Comparison of ENCODE assay signal across 17 mouse cellular contexts in the genomic region with DNA sequence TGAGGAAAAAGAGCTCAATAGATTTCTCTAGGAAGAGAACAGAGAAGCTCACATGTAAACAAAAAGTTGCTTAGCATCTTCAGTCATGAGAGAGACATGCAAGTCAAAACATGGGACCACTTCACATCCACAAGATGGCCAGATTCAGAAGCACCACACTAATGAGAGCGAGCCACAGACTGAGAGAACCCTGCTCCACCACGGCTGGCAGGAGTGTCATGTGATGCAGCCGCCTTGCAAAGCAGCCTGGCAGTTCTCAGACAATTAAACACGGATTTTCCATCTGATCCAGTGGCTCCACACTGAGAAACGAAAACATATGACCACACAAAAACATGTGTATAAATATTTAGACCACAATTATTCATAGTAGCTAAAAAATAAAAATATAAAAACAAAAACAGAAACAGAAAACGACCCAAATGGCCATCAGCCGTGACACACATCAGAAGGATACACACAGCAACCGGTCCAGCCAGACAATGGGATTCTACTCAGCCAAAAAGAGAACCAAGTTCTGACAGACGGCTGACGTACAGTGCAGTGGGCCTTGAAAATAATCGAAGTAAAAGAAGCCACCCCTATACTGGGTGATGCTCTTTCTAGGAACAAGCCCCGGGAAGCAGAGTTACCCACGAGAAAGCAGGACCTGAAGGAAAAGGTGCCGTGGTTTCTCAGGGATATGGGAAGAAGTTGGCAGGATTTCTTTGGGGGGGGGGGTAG. TPM values are rescaled to one million over a fixed set of nuclear protein-coding genes. Genes with fewer than 3 reads are reported as not detected.
DNase-seq lines count a peak whose midpoint lies in the region; ATAC-seq lines count a peak whose summit lies in the region.
"Had no signal": no experiment of that assay in that cellular context is flagged by ENCODE, and none has a peak within 500 bp of the region (broad histone marks: within the 10 kb centered on the region; RNA-seq: fewer than 3 reads in every experiment).

No protein-coding gene starts in this region.

- peak overlapping the region; percentile 63 for H3K27ac ChIP-seq in forebrain, embryonic 13.5 days
- no peak overlapping the region for H3K27ac ChIP-seq in forebrain, embryonic 10.5 days
- peak overlapping the region; percentile 52 for H3K27ac ChIP-seq in midbrain, embryonic 14.5 days (replicated peaks; ENCODE audit: low read depth, low read length)
- H3K27ac ChIP-seq: heart, embryonic 13.5 days; liver, embryonic 13.5 days; neural tube, embryonic 12.5 days had no signal

- 65% methylated on average over 14 of the region's 14 CpGs for WGBS in forebrain, embryonic 13.5 days
- WGBS in forebrain, embryonic 10.5 days, result 90% methylated on average over 14 of the region's 14 CpGs
- 69% methylated on average over 14 of the region's 14 CpGs for WGBS in midbrain, embryonic 14.5 days

- DNase-seq in forebrain, embryonic 10.5 days (ENCODE audit: extremely low spot score, low spot score), result no peak
- peak; percentile 38 to 51 for DNase-seq in right cerebral cortex, postnatal 10 days (ENCODE audit: low spot score in 2 of 2)
- DNase-seq in right cerebral cortex, adult 18-20 months, result no peak
- peak; percentile 65 for DNase-seq in midbrain, embryonic 14.5 days
- no peak for DNase-seq in lung, postnatal 14 days
- DNase-seq in heart, adult 18-20 months, result no peak
- DNase-seq: B cell, adult 2 months; cerebellum, adult 18-20 months; gastrocnemius, postnatal 36 days; kidney, adult 8-10 months; kidney, postnatal 36 days; liver, embryonic 13.5 days; right cerebral cortex, postnatal 14 days; thymus, postnatal 36 days had no signal

- peaks cover 76% of the 10 kb centered on the region for H3K36me3 ChIP-seq in forebrain, embryonic 13.5 days (ENCODE audit: poor library complexity, severe bottlenecking)
- peaks cover 95% of the 10 kb centered on the region for H3K36me3 ChIP-seq in forebrain, embryonic 10.5 days (replicated peaks)
- peaks cover 44% of the 10 kb centered on the region for H3K36me3 ChIP-seq in midbrain, embryonic 14.5 days (ENCODE audit: control insufficient read depth, insufficient read depth, low read length)

- H3K4me1 ChIP-seq in forebrain, embryonic 13.5 days, result 0 out of 2 replicates have a peak, but pooled peaks cover 5% of the 10 kb centered on the region
- H3K4me1 ChIP-seq in forebrain, embryonic 10.5 days, result no peaks in the 10 kb centered on the region
- no peaks in the 10 kb centered on the region for H3K4me1 ChIP-seq in midbrain, embryonic 14.5 days (ENCODE audit: control insufficient read depth, insufficient read depth, low read length)
- H3K4me1 ChIP-seq: neural tube, embryonic 12.5 days had no signal

- H3K9ac ChIP-seq in forebrain, embryonic 13.5 days, result no peak overlapping the region
- no peak overlapping the region for H3K9ac ChIP-seq in midbrain, embryonic 14.5 days (replicated peaks; ENCODE audit: low read length)
- H3K9ac ChIP-seq: heart, embryonic 13.5 days; liver, embryonic 13.5 days; neural tube, embryonic 12.5 days had no signal

- no peak overlapping the region for H3K4me2 ChIP-seq in forebrain, embryonic 13.5 days
- H3K4me2 ChIP-seq in midbrain, embryonic 14.5 days (ENCODE audit: low read length), result no peak overlapping the region
- H3K4me2 ChIP-seq: heart, embryonic 13.5 days; liver, embryonic 13.5 days; neural tube, embryonic 12.5 days had no signal

- H3K27me3 ChIP-seq in forebrain, embryonic 13.5 days, result no peaks in the 10 kb centered on the region
- no peaks in the 10 kb centered on the region for H3K27me3 ChIP-seq in forebrain, embryonic 10.5 days (ENCODE audit: poor library complexity, severe bottlenecking)
- H3K27me3 ChIP-seq in midbrain, embryonic 14.5 days (ENCODE audit: control insufficient read depth, insufficient read depth, low read length), result no peaks in the 10 kb centered on the region
- H3K27me3 ChIP-seq: heart, embryonic 13.5 days; liver, embryonic 13.5 days; neural tube, embryonic 12.5 days had no signal

- peak; percentile 84 for ATAC-seq in forebrain, embryonic 13.5 days
- peak; percentile 46; the same call in 1 of the 2 replicates for ATAC-seq in midbrain, embryonic 14.5 days (ENCODE audit: low FRiP score, low TSS enrichment)

- no peaks in the 10 kb centered on the region for H3K9me3 ChIP-seq in forebrain, embryonic 13.5 days (replicated peaks)
- H3K9me3 ChIP-seq in forebrain, embryonic 10.5 days, result no peaks in the 10 kb centered on the region
- H3K9me3 ChIP-seq in midbrain, embryonic 14.5 days (ENCODE audit: control insufficient read depth, low read length), result no peaks in the 10 kb centered on the region
- H3K9me3 ChIP-seq: heart, embryonic 13.5 days; liver, embryonic 13.5 days; neural tube, embryonic 12.5 days had no signal

- no peak overlapping the region for H3K4me3 ChIP-seq in forebrain, embryonic 13.5 days
- no peak overlapping the region for H3K4me3 ChIP-seq in forebrain, embryonic 10.5 days
- no peak overlapping the region for H3K4me3 ChIP-seq in midbrain, embryonic 14.5 days (replicated peaks; ENCODE audit: low read depth, low read length)
- H3K4me3 ChIP-seq: heart, embryonic 13.5 days; liver, embryonic 13.5 days; neural tube, embryonic 12.5 days had no signal

RNA-seq across cellular contexts. Expression of gene Phf2, which starts 40.2 kb away (rescaled TPM):
- polyA plus RNA-seq in forebrain, embryonic 13.5 days (2015; fragmentation: Nextera tagmentation; extraction: Ambion mirVana), result 10.6 and 10.9 TPM in 2 replicates
- 7.7 TPM in 2 replicates for polyA plus RNA-seq in forebrain, embryonic 10.5 days (2016; fragmentation: Nextera tagmentation; extraction: Ambion mirVana)
- 12.1 and 14.3 TPM in 2 replicates for polyA plus RNA-seq in midbrain, embryonic 14.5 days (2014; fragmentation: Nextera tagmentation; extraction: Ambion mirVana)
- total RNA-seq in heart, adult 18-20 months (2021), result 10 to 100 TPM; 28.1 to 30.8 TPM

Comparison
In these comparisons a context has a peak if more than half of its experiments do, and no peak if none do; other contexts are left out.
1. DNase-seq: peak in right cerebral cortex, postnatal 10 days (2 of 2) and midbrain, embryonic 14.5 days (single experiment); none in forebrain, embryonic 10.5 days (single experiment), right cerebral cortex, adult 18-20 months (single experiment), lung, postnatal 14 days (single experiment) and heart, adult 18-20 months (0 of 2).